Mouse (Mus musculus) spleen, adult 2 months (tissue): Measurements from ENCODE around the gene Wscd1. TPM values are rescaled to one million over a fixed set of nuclear protein-coding genes. Genes with fewer than 3 reads are reported as not detected.

Source experiments
- DNase-seq, 2 experiments: peaks; one replicate each; pipeline versions ENCODE4 v3.0.0 to v3.0.0-alpha.2; 2012 to 2021; ENCODE audit warnings: low spot score in 2 of 2, low read depth in 1 of 2
- H3K27ac ChIP-seq: fragments of 200-500 bp; 2 replicates; pipeline ENCODE4 v1.5.1; 2012; ENCODE audit warnings: low read length, inconsistent platforms; ENCODE audit not compliant: insufficient read depth
- H3K27me3 ChIP-seq: fragments of 200-500 bp; 2 replicates; pipeline ENCODE4 v1.6.1; 2012; ENCODE audit warnings: mild to moderate bottlenecking, moderate library complexity, low read length, inconsistent platforms; ENCODE audit not compliant: control insufficient read depth, insufficient read depth
- H3K36me3 ChIP-seq: fragments of 200-500 bp; 2 replicates; pipeline ENCODE4 v1.6.1; 2012; ENCODE audit warnings: mild to moderate bottlenecking, low read length, inconsistent platforms; ENCODE audit not compliant: control insufficient read depth, insufficient read depth
- H3K4me1 ChIP-seq: fragments of 200-500 bp; 2 replicates; pipeline ENCODE4 v1.6.1; 2011; ENCODE audit warnings: inconsistent platforms; ENCODE audit not compliant: control insufficient read depth, insufficient read depth, insufficient read length
- H3K4me3 ChIP-seq: fragments of 200-500 bp; 2 replicates; pipeline ENCODE4 v1.5.1; 2011; ENCODE audit warnings: mild to moderate bottlenecking, inconsistent platforms; ENCODE audit not compliant: insufficient read depth, insufficient read length; ENCODE audit errors: extremely low read depth
- CTCF ChIP-seq: fragments of 200-500 bp; IDR thresholded peaks from 2 replicates; pipeline ENCODE4 v1.5.1; 2011; ENCODE audit warnings: mild to moderate bottlenecking, inconsistent platforms; ENCODE audit not compliant: insufficient read depth, insufficient read length, insufficient replicate concordance; ENCODE audit errors: extremely low read depth
- POLR2A ChIP-seq: fragments of 200-500 bp; IDR thresholded peaks from 2 replicates; pipeline ENCODE4 v1.6.1; 2011; ENCODE audit warnings: low read depth, low read length, inconsistent platforms
- WGBS: fragments of 180-500 bp; shearing (Covaris S2); methylation state at CpG from one replicate; pipeline ENCODE4 v1.1.7; 2018; 5-methylcytosine and 5-hydroxymethylcytosine counted together
- polyA plus RNA-seq: library from polyadenylated mRNA; depleted of rRNA; stranded (reverse); fragments of >200 nt; gene quantifications from 2 replicates; pipeline ENCODE4 v1.2.3, GENCODE M21; 2012; rRNA removed

Wscd1 gene
- polyA plus RNA-seq, result 0.68 and 0.82 TPM in 2 replicates

DNA sequence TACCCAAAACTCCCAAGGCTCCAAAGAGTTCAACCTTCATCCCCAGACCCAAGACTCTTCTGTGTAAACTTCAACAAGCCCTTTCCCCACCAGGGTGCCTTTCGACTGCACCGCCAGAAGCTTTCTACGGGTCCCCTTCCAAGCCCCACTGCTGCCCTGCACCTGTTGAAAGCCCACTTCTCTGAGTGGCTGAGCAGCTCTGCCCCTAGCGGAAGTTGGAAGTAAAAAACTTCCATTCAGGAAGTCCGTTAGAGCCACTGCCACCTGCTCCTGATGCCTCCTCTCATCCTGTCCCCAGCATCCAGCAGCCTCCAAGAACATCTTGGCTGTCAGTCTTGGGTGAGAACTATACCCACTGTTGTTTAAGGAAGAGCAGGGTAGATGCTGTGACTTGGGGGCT is at the start of gene Wscd1:
Gene Wscd1 (plus strand): TSS at position 250 of the 400 bp plus-strand sequence.
- Histone ChIP-seq H3K4me1 (no peaks in the 10 kb centered on the region), H3K27ac (no peak within 1 kb of the TSS), H3K27me3 (peaks cover 4% of the 10 kb centered on the region; the same call in 1 of the 2 replicates), H3K36me3 (no peaks in the 10 kb centered on the region), H3K4me3 (no peak within 1 kb of the TSS)
- TF ChIP-seq CTCF (no peak), POLR2A (no peak)
- no peak for DNase-seq
- WGBS, result 20% methylated on average over 5 of the region's 5 CpGs

DNA sequence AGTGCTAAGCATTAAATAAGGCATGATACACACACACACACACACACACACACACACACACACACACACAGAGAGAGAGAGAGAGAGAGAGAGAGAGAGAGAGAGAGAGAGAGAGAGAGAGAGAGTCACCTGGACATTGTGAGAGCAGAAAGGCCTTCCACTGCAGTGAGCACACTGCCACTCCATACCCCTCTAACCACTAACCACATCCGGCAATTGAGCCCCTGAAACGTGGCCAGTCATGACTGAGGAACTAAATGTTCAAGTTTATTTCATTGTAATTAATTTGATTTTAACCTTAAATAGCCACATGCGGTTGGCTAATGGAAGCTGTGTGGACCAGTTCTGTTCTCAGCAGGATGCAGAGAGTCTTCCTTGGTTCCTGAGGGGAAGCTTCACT is 21.7 kb upstream of the Wscd1 start:
- no peaks in the 10 kb centered on the region for H3K27me3 ChIP-seq
- DNase-seq, result no peak
- no peaks in the 10 kb centered on the region for H3K36me3 ChIP-seq
- TF ChIP-seq POLR2A (no peak), CTCF (no peak)
- 4% methylated on average over 3 of the region's 3 CpGs for WGBS
- no peak overlapping the region for H3K27ac ChIP-seq
- H3K4me3 ChIP-seq, result no peak overlapping the region
- peaks cover 5% of the 10 kb centered on the region; the same call in 1 of the 2 replicates for H3K4me1 ChIP-seq

DNA sequence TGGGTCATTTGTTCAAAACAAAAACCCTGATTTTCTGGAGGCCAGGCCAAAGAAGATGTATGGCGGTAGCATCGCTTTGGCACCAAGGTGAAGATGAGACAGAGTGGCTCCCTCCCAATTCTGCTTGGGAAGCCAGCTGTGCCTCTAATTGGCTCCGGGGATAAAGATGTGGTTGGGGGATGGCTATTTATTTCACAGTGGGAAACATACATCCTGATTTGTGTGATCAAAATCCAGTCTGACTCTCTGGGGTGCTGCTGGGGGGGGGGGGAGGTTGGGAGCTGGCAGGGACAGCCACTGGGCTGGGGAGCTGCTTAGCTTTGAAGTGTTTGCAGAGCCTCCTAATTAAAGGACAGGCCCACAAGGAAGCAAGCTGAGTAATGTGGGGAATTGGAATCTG is 20.4 kb upstream of the Wscd1 start:
- TF ChIP-seq POLR2A (no peak), CTCF (no peak)
- Histone ChIP-seq H3K27ac (no peak overlapping the region), H3K4me3 (no peak overlapping the region), H3K36me3 (no peaks in the 10 kb centered on the region), H3K4me1 (peaks cover 5% of the 10 kb centered on the region; the same call in 1 of the 2 replicates), H3K27me3 (no peaks in the 10 kb centered on the region)
- WGBS, result 84% methylated on average over 3 of the region's 3 CpGs
- DNase-seq, result no peak

DNA sequence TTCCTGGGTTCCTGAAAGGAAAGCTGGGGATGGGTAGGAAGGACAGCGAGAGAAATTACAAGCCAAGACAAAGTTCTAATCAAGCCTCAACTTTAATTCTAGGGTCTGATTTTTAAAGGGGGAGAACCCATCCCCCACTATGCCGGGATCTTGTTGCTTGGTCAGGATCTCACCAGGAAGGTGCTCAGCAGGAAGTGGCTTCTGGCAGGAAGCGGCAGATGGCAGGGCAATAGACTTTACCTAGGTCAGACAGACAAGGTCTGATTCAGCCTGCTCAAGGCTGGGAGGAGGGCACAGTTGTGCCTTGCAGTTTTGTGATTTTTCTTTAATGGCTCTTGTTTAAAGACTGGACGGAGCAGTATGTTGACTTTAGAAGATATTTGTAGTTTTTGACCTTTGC is 15.9 kb upstream of the Wscd1 start:
- H3K27me3 ChIP-seq, result no peaks in the 10 kb centered on the region
- no peak for DNase-seq
- WGBS, result 36% methylated on average over 4 of the region's 4 CpGs
- no peak overlapping the region for H3K4me3 ChIP-seq
- H3K36me3 ChIP-seq, result no peaks in the 10 kb centered on the region
- no peak overlapping the region for H3K27ac ChIP-seq
- no peaks in the 10 kb centered on the region for H3K4me1 ChIP-seq
- TF ChIP-seq POLR2A, result no peak

DNA sequence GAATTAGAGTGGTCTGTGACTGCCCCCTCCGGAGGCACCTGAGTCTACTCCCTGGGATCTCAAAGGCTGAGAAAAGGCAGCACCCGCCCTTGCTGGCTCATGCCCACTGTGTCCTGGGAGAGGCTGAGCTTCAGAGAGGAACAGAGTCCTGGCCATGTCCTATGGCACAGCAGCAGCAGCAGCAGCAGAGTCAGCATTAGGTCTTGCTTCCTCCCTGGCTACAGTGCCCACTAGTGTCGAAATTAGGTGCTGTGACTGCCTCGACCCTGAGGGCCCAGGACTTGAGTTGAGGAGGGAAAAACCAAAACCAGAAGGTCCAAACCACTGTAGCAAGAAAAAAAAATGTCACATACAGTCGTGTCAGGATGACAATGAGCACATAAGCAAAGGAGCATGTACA is 12.6 kb upstream of the Wscd1 start:
- no peak for TF ChIP-seq CTCF
- TF ChIP-seq POLR2A, result no peak
- no peak overlapping the region for H3K27ac ChIP-seq
- H3K4me3 ChIP-seq, result no peak overlapping the region
- no peaks in the 10 kb centered on the region for H3K36me3 ChIP-seq
- no peaks in the 10 kb centered on the region for H3K4me1 ChIP-seq
- no peak for DNase-seq
- H3K27me3 ChIP-seq, result no peaks in the 10 kb centered on the region
- 29% methylated on average over 5 of the region's 5 CpGs for WGBS

DNA sequence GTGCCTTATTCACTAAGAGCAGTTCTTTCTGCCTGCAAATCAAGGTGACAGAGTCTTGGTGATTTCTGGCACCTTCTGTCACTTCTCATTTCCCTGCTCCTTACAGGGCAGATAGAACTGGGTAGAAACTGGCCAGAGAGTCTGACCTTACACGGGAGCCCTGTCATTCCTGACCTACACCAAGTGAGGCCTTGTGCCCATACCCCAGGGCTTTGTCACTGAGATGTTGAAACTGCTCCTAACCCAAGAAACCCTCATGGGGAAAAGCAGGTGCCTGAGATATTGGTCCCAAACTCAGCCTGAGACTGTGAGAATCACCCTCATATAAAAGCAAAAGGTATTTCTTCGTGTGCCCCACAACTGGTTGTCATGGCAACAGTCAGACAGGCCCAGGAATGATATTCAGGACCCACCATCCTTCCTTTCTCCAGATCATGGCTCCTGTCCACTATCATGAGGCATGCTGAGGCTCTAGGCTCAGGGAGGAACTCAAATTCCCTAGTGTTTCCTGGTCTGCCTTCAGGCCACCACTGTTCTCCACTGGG is 11.1 kb upstream of the Wscd1 start:
- H3K4me1 ChIP-seq, result no peaks in the 10 kb centered on the region
- H3K27ac ChIP-seq, result no peak overlapping the region
- no peaks in the 10 kb centered on the region for H3K27me3 ChIP-seq
- DNase-seq, result no peak
- WGBS, result 57% methylated on average over 2 of the region's 2 CpGs
- TF ChIP-seq POLR2A, result no peak
- no peak for TF ChIP-seq CTCF
- no peak overlapping the region for H3K4me3 ChIP-seq
- H3K36me3 ChIP-seq, result no peaks in the 10 kb centered on the region

DNA sequence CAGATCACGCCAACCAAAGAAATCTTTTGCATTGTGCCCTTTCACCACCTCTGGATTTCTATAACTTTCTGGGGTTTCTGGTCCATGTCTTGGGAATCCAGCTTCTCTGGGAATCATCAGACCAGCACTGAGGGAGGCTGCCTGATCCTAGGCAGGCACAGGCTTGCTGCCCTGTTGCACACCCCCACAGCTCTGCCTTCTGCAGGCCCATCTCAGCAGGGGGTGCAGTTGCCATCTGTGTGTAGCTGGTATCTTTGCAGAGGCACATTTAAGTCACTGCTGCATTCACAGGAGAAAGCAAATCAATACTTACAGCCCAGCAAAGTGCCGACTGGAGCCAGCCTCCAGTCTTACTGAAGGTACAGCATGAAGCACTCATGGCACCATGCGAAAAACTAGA is 3.8 kb upstream of the Wscd1 start:
- Histone ChIP-seq H3K27ac (no peak overlapping the region), H3K4me3 (no peak overlapping the region), H3K27me3 (peaks cover 1% of the 10 kb centered on the region; the same call in 1 of the 2 replicates), H3K36me3 (no peaks in the 10 kb centered on the region), H3K4me1 (no peaks in the 10 kb centered on the region)
- 88% methylated on average over 3 of the region's 3 CpGs for WGBS
- no peak for DNase-seq
- TF ChIP-seq CTCF (no peak), POLR2A (no peak)

DNA sequence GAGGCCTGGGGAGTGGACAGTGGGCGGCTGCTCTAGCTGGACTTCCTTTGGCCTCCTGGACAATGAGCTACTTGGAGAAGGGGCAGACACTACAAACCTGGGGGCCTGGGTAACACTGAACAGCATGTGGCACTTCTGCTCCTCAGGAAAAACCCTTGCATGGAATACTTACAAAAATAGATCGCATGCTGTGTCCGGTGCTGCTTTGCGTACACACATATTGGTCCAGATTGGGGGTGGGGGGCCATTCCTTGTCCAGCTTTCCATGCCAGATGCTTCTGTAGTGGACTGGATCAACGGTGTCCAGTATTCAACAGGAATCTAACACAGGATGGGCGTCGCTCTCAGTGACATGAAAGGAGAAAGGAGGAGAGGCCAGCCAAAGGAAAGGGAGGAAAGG is 2.0 kb upstream of the Wscd1 start:
- WGBS, result 72% methylated on average over 7 of the region's 7 CpGs
- DNase-seq, result no peak
- H3K36me3 ChIP-seq, result no peaks in the 10 kb centered on the region
- no peak overlapping the region for H3K27ac ChIP-seq
- TF ChIP-seq POLR2A (no peak), CTCF (no peak)
- peaks cover 4% of the 10 kb centered on the region; the same call in 1 of the 2 replicates for H3K27me3 ChIP-seq
- no peaks in the 10 kb centered on the region for H3K4me1 ChIP-seq
- H3K4me3 ChIP-seq, result no peak overlapping the region
